Mouse (Mus musculus) megakaryocyte-erythroid progenitor cell, adult 5-6 weeks (primary cell): Measurements from ENCODE around the gene Zbtb8a. TPM values are rescaled to one million over a fixed set of nuclear protein-coding genes. Genes with fewer than 3 reads are reported as not detected.

Source experiments
- ATAC-seq: replicated peaks from 2 replicates; pipeline ENCODE4 v1.8.0; 2016; ENCODE audit warnings: mild to moderate bottlenecking, inconsistent platforms; ENCODE audit not compliant: severe bottlenecking, poor library complexity, low FRiP score, low TSS enrichment
- total RNA-seq, 2 experiments: library from RNA; stranded (forward) in 1 of 2; stranded (reverse) in 1 of 2; fragments of 200-1000, 215-1000 nt in 1 of 2; fragments of >200 nt in 1 of 2; fragmentation: Nextera tagmentation in 1 of 2; gene quantifications; 2 replicates each; pipeline ENCODE4 v1.2.3; 2014 to 2017

Zbtb8a gene
- total RNA-seq, 2 experiments from 2014 or later: 4.4 to 22.2 TPM

DNA sequence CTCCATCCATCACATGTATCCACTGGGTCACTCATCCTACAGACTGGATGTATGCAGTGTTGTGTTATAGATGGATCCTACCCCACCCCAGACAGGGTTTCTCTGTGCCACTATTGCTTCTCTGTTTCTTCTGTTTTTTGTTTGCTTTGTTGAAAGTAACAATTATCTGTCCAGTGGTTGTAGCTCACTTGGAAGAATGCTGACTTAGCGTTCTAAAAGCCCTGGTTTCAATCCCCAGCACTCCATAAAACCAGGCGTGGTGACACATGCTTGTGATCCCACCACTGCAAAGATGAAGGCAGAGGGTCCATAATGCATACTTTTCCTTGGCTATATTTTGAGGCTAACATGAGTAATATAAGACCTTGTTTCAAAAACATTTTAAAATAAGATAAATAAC lies 35.2 kb downstream of the Zbtb8a start:
- ATAC-seq: no peak

DNA sequence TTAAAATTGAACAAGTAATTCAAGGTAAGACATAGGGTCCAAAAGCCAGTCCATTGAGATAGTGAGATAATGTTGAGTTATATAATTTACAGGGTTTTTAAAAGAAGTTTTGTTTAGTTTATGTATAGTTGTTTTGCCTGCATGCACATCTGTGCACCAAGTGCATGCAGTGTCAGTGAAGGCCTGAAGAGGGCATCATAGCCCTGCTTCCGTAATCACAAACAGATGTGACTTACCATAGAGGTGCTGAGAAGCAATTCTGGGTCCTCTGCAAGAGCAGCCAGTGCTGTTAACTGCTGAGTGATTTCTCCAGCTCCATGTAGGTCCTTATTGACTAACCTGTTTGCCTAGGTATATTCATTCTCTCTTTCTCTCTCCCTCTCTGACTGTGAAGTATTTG lies 36.0 kb downstream of the Zbtb8a start:
- no peak for ATAC-seq

DNA sequence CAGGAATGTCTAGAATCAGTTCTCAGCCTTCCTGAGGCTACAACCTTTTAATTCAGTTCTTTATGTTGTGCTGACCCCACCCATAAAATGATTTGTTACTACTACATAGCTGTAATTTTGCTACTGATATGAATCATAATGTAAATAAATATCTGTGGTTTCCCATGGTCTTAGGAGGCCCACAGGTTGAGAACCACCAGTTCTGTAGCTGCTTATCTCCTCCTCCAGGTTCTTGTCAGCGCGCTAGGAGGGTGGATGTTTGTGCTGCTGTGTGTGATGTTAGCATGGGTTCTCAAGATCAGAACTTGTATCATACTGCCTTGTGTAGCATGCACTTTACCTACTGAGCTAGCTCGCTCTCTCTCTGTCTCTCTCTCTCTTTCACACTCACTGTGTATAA lies 38.2 kb downstream of the Zbtb8a start:
- ATAC-seq: peak; percentile 58

DNA sequence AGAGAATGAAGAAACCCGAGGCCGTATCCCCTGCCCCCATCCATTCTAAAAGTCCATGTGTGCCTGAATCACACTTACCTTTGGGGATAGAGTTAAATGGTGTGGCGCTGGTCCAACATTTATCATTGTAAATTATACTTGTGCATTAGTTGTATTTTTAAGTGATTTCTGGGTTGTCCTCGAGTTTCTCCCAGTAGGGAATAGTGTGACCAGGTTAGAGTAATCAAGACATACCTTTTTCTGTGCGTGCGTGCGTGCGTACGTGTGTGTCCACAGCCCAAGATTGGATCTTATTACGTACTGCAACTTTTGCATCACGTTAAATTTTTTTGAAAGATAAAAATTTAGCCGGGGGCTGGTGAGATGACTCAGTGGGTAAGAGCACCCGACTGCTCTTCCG lies 41.6 kb downstream of the Zbtb8a start:
- ATAC-seq: no peak

DNA sequence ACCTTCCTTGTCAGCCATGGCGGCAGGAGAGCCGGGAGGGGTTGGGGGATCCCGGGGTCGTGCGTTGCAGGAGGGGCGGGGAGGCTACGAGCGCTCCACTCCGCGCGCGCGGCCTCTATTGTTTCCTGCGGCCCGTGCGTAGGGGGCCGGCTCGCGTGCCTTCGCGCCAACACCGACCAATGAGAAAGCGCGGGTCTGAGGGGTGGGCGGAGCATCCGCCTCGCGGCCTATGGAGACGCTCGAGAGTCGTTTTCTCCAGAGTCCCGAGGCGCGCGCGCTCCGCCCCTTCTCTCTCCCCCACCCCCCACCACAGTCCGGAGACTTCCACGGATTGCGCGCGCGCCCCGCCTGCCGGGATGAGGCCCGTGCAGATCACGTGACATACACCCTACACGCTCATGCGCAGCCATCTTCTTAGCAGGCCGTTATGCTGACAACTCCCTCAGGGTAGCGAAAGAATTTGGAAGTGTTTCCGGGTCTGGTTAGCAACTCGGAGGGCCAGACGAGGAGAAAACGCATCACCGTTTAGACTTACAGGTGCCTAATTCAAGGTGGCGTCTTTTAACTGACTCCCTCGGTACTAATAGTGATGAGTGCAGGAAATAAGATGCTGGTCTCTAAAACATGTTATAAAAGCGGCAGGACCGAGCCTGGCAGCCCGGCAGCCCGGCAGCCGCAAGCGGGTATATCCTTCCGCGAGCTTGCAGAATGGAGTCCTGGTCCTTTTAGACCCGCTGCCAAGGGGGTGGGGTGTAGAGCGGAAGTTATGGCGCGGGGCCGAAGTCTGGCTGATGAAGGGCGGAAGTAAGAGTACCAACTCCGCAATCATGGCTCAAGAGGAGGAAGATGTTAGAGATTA lies 42.5 kb downstream of the Zbtb8a start, which contains the start of the genes Rbbp4 and Zbtb8os:
TSS of gene Rbbp4 (minus strand) at position 155 of the 859 bp plus-strand sequence.
TSS of gene Zbtb8os (plus strand) at position 480 of the 859 bp plus-strand sequence.
- ATAC-seq: peak; percentile 87

DNA sequence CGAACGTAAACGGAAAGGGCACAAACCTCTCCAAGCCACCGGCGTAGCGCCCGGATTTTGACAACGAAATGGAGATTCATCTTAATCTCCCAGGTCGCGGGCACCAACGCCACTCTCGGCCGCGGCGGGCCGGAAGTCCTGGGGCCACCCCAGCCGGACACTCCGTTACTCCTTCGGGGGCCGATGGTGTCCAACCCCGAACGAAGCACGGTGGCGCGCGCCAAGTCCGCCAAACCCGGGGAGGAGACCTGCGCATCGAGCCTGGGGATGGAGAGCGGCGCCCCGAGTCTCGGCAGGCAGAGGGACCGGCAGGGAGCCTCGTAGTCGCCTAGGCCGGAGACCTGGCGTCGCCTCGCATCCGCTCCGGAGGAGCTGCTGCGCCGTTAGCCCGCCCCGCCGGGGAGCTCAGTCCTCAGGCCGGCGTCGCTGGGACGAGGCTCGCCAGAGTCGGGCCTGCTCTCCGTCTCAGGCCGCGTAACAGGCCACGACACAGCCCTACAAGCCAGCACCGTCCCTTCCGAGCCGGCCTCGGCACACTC lies 43.2 kb downstream of the Zbtb8a start:
- ATAC-seq: peak; percentile 18

DNA sequence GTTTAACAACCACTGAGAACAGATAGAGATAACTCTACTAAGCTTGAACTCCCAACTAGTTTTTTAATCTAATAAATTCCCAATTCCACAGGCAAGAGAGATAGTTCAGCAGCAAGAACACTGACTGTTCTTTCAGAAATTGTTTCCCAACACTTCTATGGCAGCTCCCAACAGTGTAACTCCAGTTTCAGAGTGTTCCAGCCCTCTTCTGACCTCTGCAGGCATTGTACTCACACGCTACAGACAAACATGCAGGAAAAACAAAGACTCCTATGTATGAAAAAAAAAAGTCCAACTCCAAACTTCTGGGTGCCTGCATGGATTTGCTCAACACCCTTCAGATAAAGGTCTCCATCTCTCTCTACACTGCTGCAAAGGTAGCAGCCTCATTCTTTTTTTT lies 45.1 kb downstream of the Zbtb8a start:
- ATAC-seq: no peak

DNA sequence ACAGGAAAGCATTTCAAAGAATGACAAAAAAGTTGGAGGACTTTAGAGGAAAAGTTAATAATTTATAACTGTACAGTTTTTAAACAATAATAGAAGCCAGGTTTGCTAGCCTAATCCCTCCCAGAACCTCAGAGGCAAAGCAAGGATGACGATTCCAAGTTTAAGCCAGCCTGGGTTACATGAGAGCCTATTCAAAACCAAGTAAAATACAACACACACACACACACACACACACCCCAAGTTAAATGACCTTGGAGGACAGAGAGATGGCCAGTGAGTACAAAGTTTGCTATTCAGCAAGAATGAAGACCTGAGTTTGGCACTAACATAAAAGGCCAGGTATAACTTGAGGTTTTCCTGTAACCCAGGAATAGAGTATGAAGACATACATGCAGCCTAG lies 51.7 kb downstream of the Zbtb8a start:
- ATAC-seq: no peak

DNA sequence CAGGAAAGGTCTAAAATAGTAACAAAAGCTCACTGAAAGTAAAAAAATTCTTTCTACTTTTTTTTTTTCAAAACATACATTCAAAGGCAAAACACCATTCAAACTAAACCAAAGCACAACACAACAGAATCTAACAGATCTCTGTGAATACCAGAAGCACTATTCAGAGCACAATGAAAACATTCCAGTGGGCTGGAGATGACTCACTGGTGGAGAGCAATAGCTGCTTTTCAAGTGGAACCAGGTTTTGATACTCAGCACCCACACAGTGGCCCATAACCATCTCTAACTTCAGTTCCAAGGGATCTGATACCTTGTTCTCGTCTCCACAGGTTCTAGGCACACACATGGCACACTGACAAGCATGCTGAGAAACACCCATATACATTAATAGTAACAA lies 53.2 kb downstream of the Zbtb8a start:
- ATAC-seq: no peak

DNA sequence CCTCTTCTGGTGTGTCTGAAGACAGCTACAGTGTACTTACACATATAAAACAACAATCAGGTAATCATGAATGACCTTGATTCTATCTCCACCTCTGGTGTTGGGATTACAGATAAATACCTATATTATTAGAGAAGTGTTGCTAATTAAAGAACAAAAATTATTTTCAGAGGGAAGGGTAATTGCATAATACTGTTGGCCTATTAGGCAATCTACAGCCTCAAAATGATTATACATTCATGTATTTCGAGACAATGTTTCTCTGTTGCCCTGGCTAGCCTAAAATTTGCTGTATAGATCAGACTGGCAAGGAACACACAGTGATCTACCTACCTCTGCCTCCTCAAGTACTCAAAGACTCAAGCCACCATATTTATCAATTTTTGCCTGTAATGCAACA lies 54.4 kb downstream of the Zbtb8a start:
- ATAC-seq: no peak

DNA sequence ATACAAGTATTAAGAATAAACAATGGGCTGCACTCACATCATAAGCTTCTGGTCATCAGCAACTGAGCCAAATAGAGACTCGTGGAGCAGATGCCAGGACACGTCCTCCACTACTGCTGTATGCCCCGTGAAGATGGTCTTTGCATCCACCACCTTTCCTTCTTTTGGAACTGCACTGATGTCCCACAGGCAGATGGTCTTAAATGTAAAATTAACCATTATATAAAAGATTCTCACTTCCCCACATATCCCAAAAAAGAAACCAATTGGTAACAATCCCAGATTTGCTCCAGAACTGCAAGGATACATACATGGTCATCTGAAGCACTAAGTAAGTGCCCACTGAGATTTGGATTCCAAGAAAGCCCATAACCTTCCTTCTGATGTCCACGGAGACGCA lies 55.9 kb downstream of the Zbtb8a start:
- ATAC-seq: no peak

DNA sequence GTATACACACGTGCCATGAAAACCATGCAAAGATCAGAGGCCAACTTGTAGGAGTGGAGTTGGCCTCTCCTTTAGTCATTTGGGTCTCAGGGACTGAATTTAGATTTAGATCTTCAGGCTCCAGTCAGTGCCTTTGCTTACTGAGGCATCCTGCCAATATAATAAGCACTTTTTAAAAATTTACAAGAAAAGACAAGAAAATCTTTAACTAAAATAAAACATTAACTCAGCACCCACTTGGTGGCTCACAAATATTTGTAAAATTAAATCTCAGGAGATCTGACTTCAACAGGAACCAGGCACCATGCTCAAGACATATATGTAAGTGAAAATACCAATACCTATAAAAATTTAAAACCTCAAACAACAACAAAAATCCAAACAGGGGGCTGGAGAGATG lies 57.0 kb downstream of the Zbtb8a start:
- ATAC-seq: no peak

DNA sequence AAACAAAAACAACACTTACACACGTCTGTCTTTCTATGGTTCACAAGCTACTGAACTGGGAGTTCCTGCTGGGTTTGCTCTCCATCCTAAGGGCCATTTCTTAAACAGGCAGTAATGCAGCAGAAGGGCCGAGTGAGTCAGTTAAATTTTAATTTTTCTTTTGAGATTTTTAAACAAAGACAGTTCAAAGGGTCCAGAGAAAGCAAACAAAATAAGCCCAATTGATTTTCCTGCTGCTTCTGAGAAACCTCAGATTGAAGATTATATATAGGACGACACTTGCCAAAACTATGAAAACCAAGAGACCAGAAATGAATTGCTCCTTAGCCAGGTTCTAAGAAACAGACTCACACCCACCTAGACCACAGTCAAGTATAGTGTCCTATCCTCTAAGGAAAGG lies 64.0 kb downstream of the Zbtb8a start:
- no peak for ATAC-seq

DNA sequence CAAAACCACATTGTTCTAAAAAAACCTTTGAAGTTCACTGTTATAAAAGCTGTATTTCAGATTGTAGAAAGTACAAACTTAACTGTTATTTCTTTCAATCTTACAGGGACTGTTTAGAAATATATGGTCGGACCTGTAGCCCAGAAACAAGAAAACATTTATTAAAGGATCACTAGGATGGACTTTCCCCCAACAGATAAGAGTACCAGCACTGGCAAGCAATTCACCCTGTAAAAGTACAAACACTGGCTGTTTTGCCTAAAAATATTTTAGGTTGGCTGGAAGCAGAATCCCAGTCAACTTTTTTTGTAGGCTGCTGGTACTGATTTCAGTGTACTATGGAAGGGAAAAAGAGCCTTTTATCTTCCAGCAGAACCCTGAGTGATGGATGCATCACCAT lies 70.0 kb downstream of the Zbtb8a start:
- no peak for ATAC-seq

DNA sequence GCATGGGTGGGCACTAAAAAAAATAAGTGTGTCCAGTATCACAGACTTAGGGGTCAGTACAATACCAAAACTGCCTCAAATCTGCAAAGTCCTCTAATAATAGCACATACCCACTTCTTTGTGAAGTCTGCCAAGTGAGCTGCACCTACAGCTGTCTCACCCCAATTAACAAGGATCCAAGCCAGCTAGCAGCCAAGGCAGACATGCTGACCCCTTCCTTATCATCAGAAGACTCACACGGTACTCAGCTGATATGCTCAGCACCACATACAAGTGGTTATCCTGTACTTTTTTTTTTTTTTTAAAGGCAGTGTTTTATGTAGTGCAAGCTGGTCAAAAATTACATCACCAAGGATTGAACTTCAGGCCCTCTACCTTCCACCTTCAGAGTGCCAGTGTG lies 73.6 kb downstream of the Zbtb8a start:
- peak; percentile 97 for ATAC-seq

DNA sequence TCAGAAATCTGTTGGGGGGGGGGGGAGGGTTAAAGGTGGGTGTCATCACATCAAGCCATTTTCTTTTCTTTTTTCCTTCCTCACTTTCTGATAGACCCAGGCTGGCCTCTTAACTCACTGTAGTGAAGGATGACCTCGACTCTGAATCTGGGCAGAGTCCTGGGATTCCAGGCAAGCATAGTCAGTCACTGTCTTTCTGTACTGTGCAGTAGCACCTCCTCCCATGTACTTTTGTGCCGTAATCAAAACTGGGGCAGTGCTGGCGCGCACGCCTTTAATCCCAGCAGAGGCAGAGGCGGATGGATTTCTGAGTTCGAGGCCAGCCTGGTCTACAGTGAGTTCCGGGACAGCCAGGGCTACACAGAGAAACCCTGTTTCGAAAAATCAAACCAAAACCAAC lies 74.1 kb downstream of the Zbtb8a start:
- ATAC-seq: no peak

Other genes with a start within 250 kb of the Zbtb8a start
- gene Fndc5, start 241.1 kb downstream of the Zbtb8a start, total RNA-seq (2014; fragmentation: Nextera tagmentation): not detected in 2 replicates
- gene Fndc5, start 241.1 kb downstream of the Zbtb8a start, total RNA-seq (2017): 0.65 and 0.75 TPM in 2 replicates
- 33.7 and 36.6 TPM in 2 replicates for gene S100pbp, start 188.4 kb downstream of the Zbtb8a start, total RNA-seq (2014; fragmentation: Nextera tagmentation)
- gene S100pbp, start 188.4 kb downstream of the Zbtb8a start, total RNA-seq (2017): 9.9 and 26.8 TPM in 2 replicates
- gene Yars, start 188.4 kb downstream of the Zbtb8a start, total RNA-seq (2014; fragmentation: Nextera tagmentation): 54.8 and 56.6 TPM in 2 replicates
- 45.5 and 46.2 TPM in 2 replicates for gene Yars, start 188.4 kb downstream of the Zbtb8a start, total RNA-seq (2017)
- gene C77080, start 116.7 kb downstream of the Zbtb8a start, total RNA-seq (2014; fragmentation: Nextera tagmentation): 0.20 and 0.45 TPM in 2 replicates
- gene C77080, start 116.7 kb downstream of the Zbtb8a start, total RNA-seq (2017): 0.11 TPM in 1 of 2 replicates, not detected in the other
- not detected in 2 replicates for gene Sync, start 90.5 kb downstream of the Zbtb8a start, total RNA-seq (2014; fragmentation: Nextera tagmentation)
- gene Sync, start 90.5 kb downstream of the Zbtb8a start, total RNA-seq (2017): not detected in 2 replicates
- 128 and 189 TPM in 2 replicates for gene Rbbp4, start 42.7 kb downstream of the Zbtb8a start, total RNA-seq (2014; fragmentation: Nextera tagmentation)
- 92.8 and 105 TPM in 2 replicates for gene Rbbp4, start 42.7 kb downstream of the Zbtb8a start, total RNA-seq (2017)
- 26.6 and 41.9 TPM in 2 replicates for gene Zbtb8os, start 42.4 kb downstream of the Zbtb8a start, total RNA-seq (2014; fragmentation: Nextera tagmentation)
- 52.6 and 60.8 TPM in 2 replicates for gene Zbtb8os, start 42.4 kb downstream of the Zbtb8a start, total RNA-seq (2017)
- not detected in 2 replicates for gene Zbtb8b, start 62.7 kb upstream of the Zbtb8a start, total RNA-seq (2014; fragmentation: Nextera tagmentation)
- 0.05 TPM in 1 of 2 replicates, not detected in the other for gene Zbtb8b, start 62.7 kb upstream of the Zbtb8a start, total RNA-seq (2017)
- 36.1 and 36.3 TPM in 2 replicates for gene Bsdc1, start 83.5 kb upstream of the Zbtb8a start, total RNA-seq (2014; fragmentation: Nextera tagmentation)
- gene Bsdc1, start 83.5 kb upstream of the Zbtb8a start, total RNA-seq (2017): 31.3 and 52.3 TPM in 2 replicates
- not detected in 2 replicates for gene Tssk3, start 112.9 kb upstream of the Zbtb8a start, total RNA-seq (2014; fragmentation: Nextera tagmentation)
- gene Tssk3, start 112.9 kb upstream of the Zbtb8a start, total RNA-seq (2017): not detected in 2 replicates
- gene Fam229a, start 113.1 kb upstream of the Zbtb8a start, total RNA-seq (2014; fragmentation: Nextera tagmentation): not detected in 2 replicates
- gene Fam229a, start 113.1 kb upstream of the Zbtb8a start, total RNA-seq (2017): not detected in 2 replicates
- gene Marcksl1, start 135.5 kb upstream of the Zbtb8a start, total RNA-seq (2014; fragmentation: Nextera tagmentation): 29.9 and 30.4 TPM in 2 replicates
- gene Marcksl1, start 135.5 kb upstream of the Zbtb8a start, total RNA-seq (2017): 41.4 and 48.3 TPM in 2 replicates
- 136 and 147 TPM in 2 replicates for gene Hdac1, start 164.6 kb upstream of the Zbtb8a start, total RNA-seq (2014; fragmentation: Nextera tagmentation)
- 72.7 and 76.2 TPM in 2 replicates for gene Hdac1, start 164.6 kb upstream of the Zbtb8a start, total RNA-seq (2017)
- gene Lck, start 195.5 kb upstream of the Zbtb8a start, total RNA-seq (2014; fragmentation: Nextera tagmentation): 12.7 and 12.8 TPM in 2 replicates
- 3.7 and 11.6 TPM in 2 replicates for gene Lck, start 195.5 kb upstream of the Zbtb8a start, total RNA-seq (2017)
- gene Fam167b, start 200.4 kb upstream of the Zbtb8a start, total RNA-seq (2014; fragmentation: Nextera tagmentation): not detected in 2 replicates
- not detected in 2 replicates for gene Fam167b, start 200.4 kb upstream of the Zbtb8a start, total RNA-seq (2017)
- 425 and 431 TPM in 2 replicates for gene Eif3i, start 222.5 kb upstream of the Zbtb8a start, total RNA-seq (2014; fragmentation: Nextera tagmentation)
- 323 and 412 TPM in 2 replicates for gene Eif3i, start 222.5 kb upstream of the Zbtb8a start, total RNA-seq (2017)
- 116 and 126 TPM in 2 replicates for gene Tmem234, start 222.6 kb upstream of the Zbtb8a start, total RNA-seq (2014; fragmentation: Nextera tagmentation)
- 89.9 and 120 TPM in 2 replicates for gene Tmem234, start 222.6 kb upstream of the Zbtb8a start, total RNA-seq (2017)
- not detected in 2 replicates for gene Dcdc2b, start 236.1 kb upstream of the Zbtb8a start, total RNA-seq (2014; fragmentation: Nextera tagmentation)
- gene Dcdc2b, start 236.1 kb upstream of the Zbtb8a start, total RNA-seq (2017): 11.0 TPM in 1 of 2 replicates, not detected in the other
- 26.8 and 31.8 TPM in 2 replicates for gene Iqcc, start 241.0 kb upstream of the Zbtb8a start, total RNA-seq (2014; fragmentation: Nextera tagmentation)
- gene Iqcc, start 241.0 kb upstream of the Zbtb8a start, total RNA-seq (2017): 14.6 and 18.7 TPM in 2 replicates
- gene Ccdc28b, start 245.8 kb upstream of the Zbtb8a start, total RNA-seq (2014; fragmentation: Nextera tagmentation): 31.0 and 63.2 TPM in 2 replicates
- gene Ccdc28b, start 245.8 kb upstream of the Zbtb8a start, total RNA-seq (2017): 26.9 and 54.5 TPM in 2 replicates